Mouse (Mus musculus) liver, postnatal 0 days (tissue): ENCODE measurements around the gene Grik4. TPM values are rescaled to one million over a fixed set of nuclear protein-coding genes. Genes with fewer than 3 reads are reported as not detected.

Source experiments
- ATAC-seq: fragments of 200-750 bp; cut with Nextera tagmentation; 2 replicates; pipeline ENCODE4 v1.8.0; 2017; ENCODE audit warnings: mild to moderate bottlenecking, moderate library complexity
- DNase-seq: peaks from one replicate; pipeline ENCODE4 v3.0.0-alpha.2; 2016
- H3K27ac ChIP-seq: fragments of 300-500 bp; sonication (generic); 2 replicates; pipeline ENCODE4 v1.5.1; 2014; ENCODE audit warnings: antibody characterized with exemption, moderate library complexity, mild to moderate bottlenecking, low read depth
- H3K27me3 ChIP-seq: fragments of 300-500 bp; sonication (generic); 2 replicates; pipeline ENCODE4 v1.6.1; 2014; ENCODE audit warnings: low read length, control low read depth, mixed read lengths; ENCODE audit not compliant: insufficient read depth
- H3K36me3 ChIP-seq: fragments of 300-500 bp; sonication (generic); replicated peaks from 2 replicates; pipeline ENCODE4 v1.6.1; 2014; ENCODE audit warnings: mild to moderate bottlenecking, control low read depth, low read length, moderate library complexity, mixed read lengths; ENCODE audit not compliant: insufficient read depth
- H3K4me1 ChIP-seq: fragments of 300-500 bp; sonication (generic); 2 replicates; pipeline ENCODE4 v1.6.1; 2014; ENCODE audit warnings: antibody characterized with exemption, mild to moderate bottlenecking, control low read depth; ENCODE audit not compliant: insufficient read depth
- H3K4me2 ChIP-seq: fragments of 300-500 bp; sonication (generic); 2 replicates; pipeline ENCODE4 v1.6.1; 2014; ENCODE audit warnings: low read depth, mild to moderate bottlenecking, low read length, moderate library complexity, mixed read lengths
- H3K4me3 ChIP-seq: fragments of 300-500 bp; sonication (generic); 2 replicates; pipeline ENCODE4 v1.5.1; 2014; ENCODE audit warnings: low read depth, low read length
- H3K9ac ChIP-seq: fragments of 300-500 bp; sonication (generic); replicated peaks from 2 replicates; pipeline ENCODE4 v1.6.1; 2014; ENCODE audit warnings: mild to moderate bottlenecking, moderate library complexity
- H3K9me3 ChIP-seq: fragments of 300-500 bp; sonication (generic); 2 replicates; pipeline ENCODE4 v1.6.1; 2016; ENCODE audit warnings: mild to moderate bottlenecking, control low read depth, low read length, mixed read lengths
- CTCF ChIP-seq: sonication (generic); IDR thresholded peaks from 2 replicates; pipeline ENCODE4 v1.5.1; 2016; ENCODE audit warnings: antibody characterized with exemption, low read depth
- EP300 ChIP-seq: IDR thresholded peaks from 2 replicates; pipeline ENCODE4 v1.6.1; 2016; ENCODE audit warnings: antibody characterized with exemption, low read depth, mild to moderate bottlenecking
- WGBS: fragments of 180-500 bp; shearing (Covaris S2); extraction: QIAGEN DNeasy Blood & Tissue Kit; methylation state at CpG from one replicate; pipeline ENCODE4 v1.1.7; 2014; ENCODE audit not compliant: insufficient replicate concordance; 5-methylcytosine and 5-hydroxymethylcytosine counted together
- polyA plus RNA-seq: library from polyadenylated mRNA; unstranded; fragments of >200 nt; fragmentation: Nextera tagmentation; extraction: Ambion mirVana; gene quantifications from 2 replicates; pipeline ENCODE4 v1.2.1, GENCODE M21; 2015

Grik4 gene
- polyA plus RNA-seq, 1 experiment from 2014 or later: 0.08 TPM

GRCm38 (mm10) chr9:42727661-42728060 lies 216.6 kb downstream of the Grik4 start:
- Histone ChIP-seq H3K4me1 (peaks cover 5% of the 10 kb centered on the region; the same call in 1 of the 2 replicates), H3K4me3 (no peak overlapping the region), H3K9me3 (no peaks in the 10 kb centered on the region), H3K27ac (no peak overlapping the region), H3K4me2 (no peak overlapping the region), H3K27me3 (no peaks in the 10 kb centered on the region), H3K36me3 (no peaks in the 10 kb centered on the region), H3K9ac (no peak overlapping the region)
- 53% methylated on average over 6 of the region's 6 CpGs for WGBS
- TF ChIP-seq CTCF (no peak), EP300 (no peak)
- peak; percentile 90 for ATAC-seq
- DNase-seq: no peak

GRCm38 (mm10) chr9:42727186-42727585 lies 217.1 kb downstream of the Grik4 start:
- TF ChIP-seq EP300 (no peak), CTCF (no peak)
- 64% methylated on average over 5 of the region's 5 CpGs for WGBS
- Histone ChIP-seq H3K36me3 (no peaks in the 10 kb centered on the region), H3K9me3 (no peaks in the 10 kb centered on the region), H3K27ac (no peak overlapping the region), H3K4me3 (no peak overlapping the region), H3K27me3 (no peaks in the 10 kb centered on the region), H3K4me1 (peaks cover 5% of the 10 kb centered on the region; the same call in 1 of the 2 replicates), H3K4me2 (no peak overlapping the region), H3K9ac (no peak overlapping the region)
- DNase-seq: no peak
- peak; percentile 78 for ATAC-seq

GRCm38 (mm10) chr9:42724099-42724498 lies 220.2 kb downstream of the Grik4 start:
- Histone ChIP-seq H3K4me2 (no peak overlapping the region), H3K36me3 (no peaks in the 10 kb centered on the region), H3K4me1 (peaks cover 5% of the 10 kb centered on the region; the same call in 1 of the 2 replicates), H3K4me3 (no peak overlapping the region), H3K9ac (no peak overlapping the region), H3K27me3 (no peaks in the 10 kb centered on the region), H3K27ac (no peak overlapping the region), H3K9me3 (no peaks in the 10 kb centered on the region)
- DNase-seq: no peak
- TF ChIP-seq CTCF (no peak), EP300 (no peak)
- no peak for ATAC-seq
- WGBS: 70% methylated on average over 7 of the region's 7 CpGs

- H3K4me1 ChIP-seq: peaks cover 5% of the 10 kb centered on the region; the same call in 1 of the 2 replicates
- ATAC-seq (no peak), DNase-seq (no peak)
- H3K9ac ChIP-seq: no peak overlapping the region
- H3K4me3 ChIP-seq: no peak overlapping the region
- TF ChIP-seq CTCF: no peak
- no peak for TF ChIP-seq EP300
- H3K36me3 ChIP-seq: no peaks in the 10 kb centered on the region
- 38% methylated on average over 4 of the region's 4 CpGs for WGBS
- H3K9me3 ChIP-seq: no peaks in the 10 kb centered on the region
- H3K27ac ChIP-seq: no peak overlapping the region
- H3K27me3 ChIP-seq: no peaks in the 10 kb centered on the region
- no peak overlapping the region for H3K4me2 ChIP-seq
Observed at GRCm38 (mm10) chr9:42722501-42722900, 221.8 kb downstream of the Grik4 start.

GRCm38 (mm10) chr9:42721718-42722117 lies 222.6 kb downstream of the Grik4 start:
- no peaks in the 10 kb centered on the region for H3K36me3 ChIP-seq
- H3K27me3 ChIP-seq: no peaks in the 10 kb centered on the region
- no peak overlapping the region for H3K4me2 ChIP-seq
- H3K27ac ChIP-seq: no peak overlapping the region
- peaks cover 1% of the 10 kb centered on the region; the same call in 1 of the 2 replicates for H3K4me1 ChIP-seq
- TF ChIP-seq EP300: no peak
- no peak for TF ChIP-seq CTCF
- no peak overlapping the region for H3K9ac ChIP-seq
- ATAC-seq (no peak), DNase-seq (no peak)
- WGBS: 81% methylated on average over 9 of the region's 9 CpGs
- no peak overlapping the region for H3K4me3 ChIP-seq
- no peaks in the 10 kb centered on the region for H3K9me3 ChIP-seq

- H3K27me3 ChIP-seq: no peaks in the 10 kb centered on the region
- no peak for DNase-seq
- H3K27ac ChIP-seq: no peak overlapping the region
- no peak overlapping the region for H3K9ac ChIP-seq
- H3K9me3 ChIP-seq: no peaks in the 10 kb centered on the region
- no peak overlapping the region for H3K4me2 ChIP-seq
- no peaks in the 10 kb centered on the region for H3K36me3 ChIP-seq
- H3K4me3 ChIP-seq: no peak overlapping the region
- no peak for TF ChIP-seq EP300
- TF ChIP-seq CTCF: no peak
- H3K4me1 ChIP-seq: no peaks in the 10 kb centered on the region; the same call in 1 of the 2 replicates
- WGBS: 75% methylated on average over 4 of the region's 4 CpGs
- no peak for ATAC-seq
Observed at GRCm38 (mm10) chr9:42721146-42721545, 223.1 kb downstream of the Grik4 start.

GRCm38 (mm10) chr9:42713912-42714311 lies 230.4 kb downstream of the Grik4 start:
- H3K9ac ChIP-seq: no peak overlapping the region
- WGBS: 44% methylated on average over 8 of the region's 8 CpGs
- ATAC-seq: no peak

More at GRCm38 (mm10) chr9:42713912-42714311, 230.4 kb downstream of the Grik4 start:
- Histone ChIP-seq H3K4me1 (peaks cover 2% of the 10 kb centered on the region; the same call in 1 of the 2 replicates), H3K27me3 (no peaks in the 10 kb centered on the region), H3K36me3 (no peaks in the 10 kb centered on the region), H3K4me2 (no peak overlapping the region), H3K9me3 (no peaks in the 10 kb centered on the region), H3K4me3 (no peak overlapping the region), H3K27ac (no peak overlapping the region)
- DNase-seq: no peak
- no peak for TF ChIP-seq CTCF
- TF ChIP-seq EP300: no peak
